Mouse (Mus musculus): ENCODE measurements around the gene Rab1b. TPM values are rescaled to one million over a fixed set of nuclear protein-coding genes. Genes with fewer than 3 reads are reported as not detected.

Rab1b gene
- total RNA-seq, 2 experiments from 2014 or later = 179 to 194 TPM

- no peak for DNase-seq (ENCODE audit: low spot score in 2 of 2)
Observed at GRCm38 (mm10) chr19:5072389-5073019, 34.4 kb downstream of the Rab1b start.

GRCm38 (mm10) chr19:5071545-5072369, 35.1 kb downstream of the Rab1b start:
- DNase-seq (ENCODE audit: low spot score in 2 of 2) = peak; percentile 72 to 75

- no peak for DNase-seq (ENCODE audit: low spot score in 2 of 2)
Observed at GRCm38 (mm10) chr19:5071077-5071476, 35.8 kb downstream of the Rab1b start.

GRCm38 (mm10) chr19:5069978-5070377, 36.9 kb downstream of the Rab1b start:
- no peak for DNase-seq (ENCODE audit: low spot score in 2 of 2)

- DNase-seq (ENCODE audit: low spot score in 2 of 2) = no peak
Observed at GRCm38 (mm10) chr19:5069486-5069885, 37.4 kb downstream of the Rab1b start.

- no peak for DNase-seq (ENCODE audit: low spot score in 2 of 2)
Observed at GRCm38 (mm10) chr19:5068570-5069234, 38.2 kb downstream of the Rab1b start.

GRCm38 (mm10) chr19:5067867-5068569, 38.9 kb downstream of the Rab1b start, which contains the start of gene Cd248:
Cd248 (plus strand) TSS chr19:5068078.
- peak; percentile 28 to 56 for DNase-seq (ENCODE audit: low spot score in 2 of 2)

GRCm38 (mm10) chr19:5067040-5067799, 39.7 kb downstream of the Rab1b start:
- DNase-seq (ENCODE audit: low spot score in 2 of 2) = no peak

GRCm38 (mm10) chr19:5065104-5065503, 41.8 kb downstream of the Rab1b start:
- no peak for DNase-seq (ENCODE audit: low spot score in 2 of 2)

GRCm38 (mm10) chr19:5062446-5062845, 44.4 kb downstream of the Rab1b start:
- no peak for DNase-seq (ENCODE audit: low spot score in 2 of 2)

- DNase-seq (ENCODE audit: low spot score in 2 of 2) = no peak
Observed at GRCm38 (mm10) chr19:5062041-5062440, 44.8 kb downstream of the Rab1b start.

GRCm38 (mm10) chr19:5060365-5061330, 46.2 kb downstream of the Rab1b start:
- no peak for DNase-seq (ENCODE audit: low spot score in 2 of 2)

GRCm38 (mm10) chr19:5058801-5059771, 47.8 kb downstream of the Rab1b start:
- no peak for DNase-seq (ENCODE audit: low spot score in 2 of 2)

GRCm38 (mm10) chr19:5057876-5058775, 48.7 kb downstream of the Rab1b start:
- DNase-seq (ENCODE audit: low spot score in 2 of 2) = no peak

GRCm38 (mm10) chr19:5056251-5056650, 50.6 kb downstream of the Rab1b start:
- no peak for DNase-seq (ENCODE audit: low spot score in 2 of 2)

- peak; percentile 53 to 60 for DNase-seq (ENCODE audit: low spot score in 2 of 2)
Observed at GRCm38 (mm10) chr19:5053909-5054308, 53.0 kb downstream of the Rab1b start.

GRCm38 (mm10) chr19:5052853-5053252, 54.0 kb downstream of the Rab1b start:
- no peak for DNase-seq (ENCODE audit: low spot score in 2 of 2)
